Comparison of ENCODE assay signal across 20 mouse cellular contexts in the genomic region with DNA sequence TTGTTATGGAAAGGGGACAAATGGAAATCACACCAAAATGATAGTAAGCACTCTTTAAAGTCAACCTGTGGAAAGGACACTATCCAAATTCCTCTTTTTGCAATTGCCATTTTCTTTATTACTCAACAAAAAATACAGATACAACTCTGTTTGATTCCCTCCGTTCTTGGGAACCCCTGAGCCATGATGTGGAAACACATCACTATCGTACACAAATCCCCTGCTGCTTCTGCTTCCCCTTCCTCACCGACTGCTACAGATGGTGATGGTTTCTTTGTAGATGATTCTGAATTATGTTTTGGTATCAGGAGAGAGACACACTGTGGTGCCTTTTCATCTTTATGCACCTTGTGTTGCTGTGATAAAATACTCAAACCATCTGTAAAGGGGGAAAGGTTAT.
"Had no signal": no experiment of that assay in that cellular context is flagged by ENCODE, and none has a peak within 500 bp of the region (broad histone marks: within the 10 kb centered on the region; RNA-seq: fewer than 3 reads in every experiment).

No protein-coding gene starts in this region.

- DNase-seq: cerebellum, adult 2 months; cerebellum, adult 9-10 months; cerebellum, adult 9-11 months; cerebellum, postnatal 10 days; cerebellum, postnatal 14 days; cerebellum, postnatal 25 days; cerebellum, postnatal 36 days; embryo, embryonic 11 days; forebrain, postnatal 0 days; gastrocnemius, adult 2 months; gastrocnemius, postnatal 10 days; gastrocnemius, postnatal 14 days; gastrocnemius, postnatal 25 days; gastrocnemius, postnatal 36 days; heart, adult 11 months; heart, adult 2 months had no signal

- ATAC-seq: forebrain, embryonic 13.5 days; forebrain, embryonic 14.5 days; forebrain, embryonic 15.5 days; forebrain, embryonic 16.5 days; forebrain, postnatal 0 days had no signal
